Mouse (Mus musculus): Measurements from ENCODE around the gene Gm42742. TPM values are rescaled to one million over a fixed set of nuclear protein-coding genes. Genes with fewer than 3 reads are reported as not detected.
A peak's percentile ranks its signal among the peaks of the same experiment; 100 is the strongest.

Gm42742 gene
- total RNA-seq, 2 experiments from 2014 or later: 33.4 to 34.8 TPM

- no peak for DNase-seq (ENCODE audit: low spot score in 2 of 2)
These were observed 16.6 kb downstream of the Gm42742 start for GRCm38 (mm10) chr7:127004122-127004875.

GRCm38 (mm10) chr7:127003620-127004019, 17.3 kb downstream of the Gm42742 start:
- no peak for DNase-seq (ENCODE audit: low spot score in 2 of 2)

- no peak for DNase-seq (ENCODE audit: low spot score in 2 of 2)
These were observed 21.3 kb downstream of the Gm42742 start for GRCm38 (mm10) chr7:126999568-126999967.

- no peak for DNase-seq (ENCODE audit: low spot score in 2 of 2)
These were observed 24.4 kb downstream of the Gm42742 start for GRCm38 (mm10) chr7:126996449-126996848.

GRCm38 (mm10) chr7:126988816-126989215, 32.1 kb downstream of the Gm42742 start:
- no peak for DNase-seq (ENCODE audit: low spot score in 2 of 2)

GRCm38 (mm10) chr7:126986319-126986718, 34.6 kb downstream of the Gm42742 start:
- DNase-seq (ENCODE audit: low spot score in 2 of 2): peak; percentile 29 to 46

GRCm38 (mm10) chr7:126984667-126985444, 36.0 kb downstream of the Gm42742 start:
- no peak for DNase-seq (ENCODE audit: low spot score in 2 of 2)

GRCm38 (mm10) chr7:126983113-126983512, 37.8 kb downstream of the Gm42742 start:
- no peak for DNase-seq (ENCODE audit: low spot score in 2 of 2)

- no peak for DNase-seq (ENCODE audit: low spot score in 2 of 2)
These were observed 38.8 kb downstream of the Gm42742 start for GRCm38 (mm10) chr7:126982054-126982453.

GRCm38 (mm10) chr7:126981601-126982000, 39.3 kb downstream of the Gm42742 start:
- DNase-seq (ENCODE audit: low spot score in 2 of 2): no peak

GRCm38 (mm10) chr7:126978841-126979240, 42.1 kb downstream of the Gm42742 start:
- no peak for DNase-seq (ENCODE audit: low spot score in 2 of 2)

- no peak for DNase-seq (ENCODE audit: low spot score in 2 of 2)
These were observed 43.9 kb downstream of the Gm42742 start for GRCm38 (mm10) chr7:126976878-126977459.

GRCm38 (mm10) chr7:126975950-126976866, 44.7 kb downstream of the Gm42742 start, which contains the start of gene Cdiptos:
Gene Cdiptos, minus strand, starts transcription at chr7:126976098.
- peak; percentile 98 for DNase-seq (ENCODE audit: low spot score in 2 of 2)

- no peak for DNase-seq (ENCODE audit: low spot score in 2 of 2)
These were observed 45.2 kb downstream of the Gm42742 start, which contains the start of gene Cdipt for GRCm38 (mm10) chr7:126975893-126975949. Gene Cdipt, plus strand, starts transcription at chr7:126975914.

- DNase-seq (ENCODE audit: low spot score in 2 of 2): no peak
These were observed 45.4 kb downstream of the Gm42742 start for GRCm38 (mm10) chr7:126975493-126975892.

GRCm38 (mm10) chr7:126967361-126967760, 53.5 kb downstream of the Gm42742 start:
- DNase-seq (ENCODE audit: low spot score in 2 of 2): no peak

GRCm38 (mm10) chr7:126965568-126965967, 55.3 kb downstream of the Gm42742 start:
- no peak for DNase-seq (ENCODE audit: low spot score in 2 of 2)
